Mouse (Mus musculus) cerebellum, postnatal 14 days (tissue): ENCODE results near the gene Arfip1.
A peak's percentile ranks its signal among the peaks of the same experiment; 100 is the strongest.

Experiments
- DNase-seq, 2 experiments: peaks; one replicate each; pipeline ENCODE4 v3.0.0; 2021; ENCODE audit warnings: mixed read lengths in 2 of 2

Gene Arfip1

GRCm38 (mm10) chr3:84582023-84582912 lies at the start of gene Arfip1:
Gene Arfip1 (minus strand): TSS chr3:84582625.
- peak; percentile 98 for DNase-seq

DNA sequence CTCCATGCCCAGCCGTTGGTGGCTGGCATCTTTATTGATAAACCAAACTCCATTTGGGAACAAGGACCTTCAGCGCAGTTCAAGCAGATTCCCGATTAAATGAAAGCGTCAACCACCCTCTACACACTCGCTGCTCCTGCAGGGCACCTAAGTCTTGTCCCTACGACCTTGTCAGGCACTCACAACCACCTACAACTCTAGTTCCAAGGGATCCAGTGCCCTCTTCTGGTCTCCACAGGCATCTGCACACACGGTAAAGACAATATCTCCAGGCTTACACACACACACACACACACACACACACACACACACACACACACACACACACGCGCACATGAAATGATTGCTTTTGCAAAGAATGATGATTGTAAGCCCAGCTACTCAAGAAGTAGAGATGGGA lies 49.2 kb upstream of the Arfip1 start:
- no peak for DNase-seq

DNA sequence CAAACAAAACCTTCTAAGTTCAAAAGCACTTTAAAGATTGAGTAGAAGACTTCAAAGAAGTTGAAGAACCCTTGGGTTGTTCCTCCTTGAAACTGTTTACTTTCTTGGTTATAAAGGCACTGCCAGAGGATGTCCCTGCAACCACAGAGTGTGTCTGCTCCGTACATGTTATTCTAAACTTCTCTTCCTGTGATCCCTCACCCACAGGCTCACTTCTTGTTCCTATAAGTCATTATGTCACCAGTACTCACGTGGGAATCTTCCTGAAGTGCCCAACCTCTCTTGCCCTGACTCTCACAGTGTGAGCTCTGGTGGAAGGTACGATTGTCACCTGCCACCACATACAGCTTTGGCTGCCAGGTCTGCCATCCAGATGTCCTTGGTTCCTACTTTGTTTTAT lies 39.6 kb upstream of the Arfip1 start:
- no peak for DNase-seq

GRCm38 (mm10) chr3:84619725-84620124 lies 37.3 kb upstream of the Arfip1 start:
- no peak for DNase-seq

DNA sequence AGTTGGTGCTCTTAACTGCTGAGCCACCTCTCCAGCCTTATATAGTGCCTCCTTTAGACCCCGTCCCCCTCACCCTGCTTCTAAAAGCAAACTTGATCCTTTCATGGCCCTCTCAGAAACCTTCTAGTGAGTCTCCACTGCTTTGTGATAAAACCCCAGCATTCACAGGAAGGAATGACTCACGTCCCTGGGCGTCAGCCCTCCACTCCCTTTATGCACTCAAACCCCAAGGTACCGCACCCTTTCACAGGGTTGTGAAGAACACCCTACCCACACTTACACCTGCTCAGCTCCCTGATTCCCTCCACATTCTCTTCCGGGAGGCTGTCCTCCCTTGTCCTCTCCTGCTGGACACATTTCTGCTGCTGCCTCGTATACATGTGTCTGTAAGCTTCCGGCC lies 36.6 kb upstream of the Arfip1 start:
- DNase-seq, result no peak

DNA sequence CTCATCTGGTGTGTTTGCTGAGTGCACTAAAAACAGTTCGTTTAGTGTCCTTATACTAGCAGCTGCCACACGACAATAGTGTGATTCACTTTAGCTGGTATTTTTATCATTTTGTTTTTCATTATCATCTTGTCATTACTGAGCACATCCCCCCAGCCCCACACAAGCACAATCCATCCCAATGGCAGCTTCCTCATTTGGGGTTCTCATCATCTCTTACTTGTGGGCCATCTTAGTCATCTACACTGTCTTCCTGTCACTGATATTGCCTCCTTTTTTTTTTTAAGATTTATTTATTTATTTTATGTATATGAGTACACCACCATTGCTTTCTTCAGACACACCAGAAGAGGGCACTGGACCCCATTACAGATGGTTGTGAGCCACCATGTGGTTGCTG lies 36.2 kb upstream of the Arfip1 start:
- DNase-seq, result no peak

GRCm38 (mm10) chr3:84615856-84616225 lies 33.4 kb upstream of the Arfip1 start:
- DNase-seq, result no peak

- peak; percentile 13 to 51 for DNase-seq
Measured at GRCm38 (mm10) chr3:84615050-84615855, 32.8 kb upstream of the Arfip1 start.

- no peak for DNase-seq
Measured at GRCm38 (mm10) chr3:84610183-84610710, 27.8 kb upstream of the Arfip1 start.

DNA sequence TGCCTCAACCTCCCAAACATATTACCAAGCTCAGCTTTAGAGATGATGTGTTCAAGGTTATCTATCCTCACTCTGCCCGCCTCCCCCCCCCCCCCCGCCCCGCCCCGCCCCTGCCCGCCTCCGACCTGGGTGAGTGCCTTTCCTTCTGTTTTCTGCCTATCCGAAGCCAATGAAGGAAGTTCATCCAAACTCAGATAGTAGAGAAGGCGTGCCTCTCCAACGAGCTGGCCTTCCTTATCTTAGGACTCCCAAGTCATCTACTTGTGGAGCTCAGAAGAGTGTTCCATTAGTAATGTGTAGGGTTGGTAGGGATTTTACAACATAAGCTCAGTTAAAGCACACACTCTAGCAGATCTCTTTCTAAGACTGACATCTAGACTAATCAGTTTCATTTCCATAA lies 20.8 kb upstream of the Arfip1 start:
- no peak for DNase-seq

GRCm38 (mm10) chr3:84602759-84603158 lies 20.3 kb upstream of the Arfip1 start:
- DNase-seq, result no peak

DNA sequence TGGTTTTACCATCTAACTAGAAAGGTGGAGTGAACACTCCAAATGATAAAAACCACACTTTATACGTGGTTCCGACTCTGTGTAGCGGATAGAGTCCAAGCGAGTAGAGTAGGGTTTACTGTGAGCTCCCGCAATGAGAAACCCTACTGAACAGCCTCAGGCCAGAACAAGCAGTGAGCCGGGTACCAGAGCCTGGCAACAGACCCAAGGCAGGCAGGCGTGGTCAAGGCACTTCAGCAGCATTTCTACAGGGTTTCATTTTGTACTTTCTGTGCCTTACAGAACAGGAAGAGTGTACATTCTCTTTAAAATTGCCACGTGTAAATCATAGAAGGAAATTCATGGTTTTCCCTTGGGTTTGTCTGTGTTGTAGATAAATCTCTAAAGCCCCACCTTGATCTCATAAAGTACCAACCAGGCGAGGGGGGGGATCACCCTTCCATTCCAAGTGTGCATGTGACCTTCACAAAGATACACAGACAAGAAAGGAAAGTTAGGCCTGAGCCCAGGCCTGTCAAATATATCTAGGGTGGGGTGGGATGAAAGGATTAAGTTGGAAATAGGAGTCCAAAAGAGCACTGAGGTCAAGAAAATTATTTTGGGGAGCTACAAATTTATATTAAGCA lies 19.6 kb upstream of the Arfip1 start:
- DNase-seq, result no peak

GRCm38 (mm10) chr3:84598756-84599155 lies 16.3 kb upstream of the Arfip1 start:
- DNase-seq, result no peak

- no peak for DNase-seq
Measured at GRCm38 (mm10) chr3:84597996-84598734, 15.7 kb upstream of the Arfip1 start.

- no peak for DNase-seq
Measured at GRCm38 (mm10) chr3:84595677-84596234, 13.3 kb upstream of the Arfip1 start.

GRCm38 (mm10) chr3:84594894-84595676 lies 12.7 kb upstream of the Arfip1 start:
- no peak for DNase-seq

GRCm38 (mm10) chr3:84593274-84593673 lies 10.8 kb upstream of the Arfip1 start, which contains the start of gene Tigd4:
Gene Tigd4 (plus strand): TSS chr3:84593574.
- no peak for DNase-seq

- DNase-seq, result no peak
Measured at GRCm38 (mm10) chr3:84586736-84587135, 4.3 kb upstream of the Arfip1 start.

DNA sequence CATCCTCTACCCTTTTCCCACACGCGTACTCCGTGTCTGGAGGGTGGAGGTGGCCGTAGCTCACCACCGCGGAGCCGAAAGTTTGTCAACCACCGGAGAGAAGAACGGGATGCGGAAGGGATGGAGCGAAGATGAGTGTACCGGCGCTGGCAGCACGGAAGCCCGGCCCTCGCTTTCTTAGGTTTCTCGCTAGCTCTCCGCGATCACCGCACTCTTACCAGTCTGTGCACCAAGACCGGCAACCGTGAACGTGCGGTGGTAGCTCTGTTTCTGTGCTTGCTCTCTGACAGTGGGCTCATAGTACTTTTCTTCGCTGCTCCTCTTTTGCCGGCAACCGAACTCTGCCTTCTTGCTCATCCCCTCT lies 470 bp upstream of the Arfip1 start:
- DNase-seq, result no peak

GRCm38 (mm10) chr3:84581696-84582022 lies 766 bp downstream of the Arfip1 start:
- no peak for DNase-seq

DNA sequence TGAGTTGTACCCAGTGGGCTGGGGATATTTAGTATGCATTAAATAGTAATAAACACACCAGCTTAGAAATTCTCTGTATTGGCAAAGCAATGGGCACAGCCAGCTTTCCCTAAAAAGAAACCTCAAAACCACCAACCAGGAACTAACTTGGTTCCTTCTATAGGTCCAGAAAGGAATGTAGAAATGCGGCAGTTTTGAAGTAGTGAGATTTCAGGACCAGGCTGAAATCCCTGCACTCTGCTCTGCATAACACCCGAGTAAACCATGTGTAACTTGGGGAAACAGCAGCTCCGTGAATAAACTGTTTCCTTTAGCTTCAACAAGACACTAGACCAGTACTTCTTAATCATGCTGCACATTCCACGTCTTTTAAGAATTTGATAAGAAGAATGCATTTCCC lies 1.7 kb downstream of the Arfip1 start:
- DNase-seq, result no peak

DNA sequence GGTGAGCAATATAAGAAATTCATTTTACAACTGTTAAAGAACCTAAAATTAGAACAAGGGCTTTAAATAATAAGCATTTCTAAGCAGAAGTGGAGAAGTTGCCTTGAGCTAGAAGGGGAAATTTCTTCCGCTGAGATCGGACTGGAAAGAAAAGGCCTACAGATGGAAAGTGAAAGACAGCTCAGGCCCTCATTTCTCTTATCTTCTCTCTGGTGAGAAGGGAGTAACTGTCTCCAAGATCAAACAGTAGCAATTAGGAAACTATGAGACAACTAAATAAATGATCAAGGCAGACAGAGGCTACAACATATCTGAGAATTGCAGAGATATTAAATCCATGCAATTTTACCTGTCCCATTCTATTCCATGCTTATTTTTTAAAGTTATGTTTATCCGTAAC lies 11.9 kb downstream of the Arfip1 start:
- DNase-seq, result no peak
